ENCODE assay signal across 26 mouse cellular contexts in the genomic region with DNA sequence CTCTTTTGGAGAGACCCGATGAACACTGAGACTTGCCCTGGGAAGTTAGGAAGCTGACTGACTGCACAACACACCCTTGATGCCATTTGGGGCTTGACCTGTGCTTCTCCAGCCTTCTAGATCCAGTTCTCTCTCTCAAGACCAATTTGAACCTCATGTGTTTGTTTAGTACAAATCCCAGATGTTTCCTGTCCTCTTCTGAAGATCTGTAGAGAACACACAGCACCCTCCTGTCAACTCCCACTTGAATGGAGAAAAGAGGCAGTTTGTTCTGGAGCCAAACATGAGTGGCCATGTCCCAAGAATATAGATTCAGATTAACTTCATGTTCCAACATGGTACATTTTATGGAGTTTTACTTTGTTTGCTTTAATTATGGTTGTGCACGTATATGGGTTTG. TPM values are rescaled to one million over a fixed set of nuclear protein-coding genes. Genes with fewer than 3 reads are reported as not detected.
DNase-seq lines count a peak whose midpoint lies in the region; ATAC-seq and TF ChIP-seq lines count a peak whose summit lies in the region.
"Had no signal": no experiment of that assay in that cellular context is flagged by ENCODE, and none has a peak within 500 bp of the region (broad histone marks: within the 10 kb centered on the region; RNA-seq: fewer than 3 reads in every experiment).

No protein-coding gene starts in this region.

- H3K4me2 ChIP-seq in kidney, postnatal 0 days (ENCODE audit: low read length): no peak overlapping the region
- no peak overlapping the region for H3K4me2 ChIP-seq in lung, embryonic 16.5 days (ENCODE audit: low read depth, low read length)
- H3K4me2 ChIP-seq: embryonic facial prominence, embryonic 13.5 days; forebrain, embryonic 12.5 days; forebrain, embryonic 15.5 days; heart, embryonic 13.5 days; hindbrain, embryonic 14.5 days had no signal

- WGBS in kidney, postnatal 0 days: 72% methylated on average over 2 of the region's 2 CpGs
- 68% methylated on average over 2 of the region's 2 CpGs for WGBS in lung, embryonic 16.5 days

- H3K27me3 ChIP-seq in kidney, postnatal 0 days (ENCODE audit: insufficient read depth, low read length): no peaks in the 10 kb centered on the region
- no peaks in the 10 kb centered on the region for H3K27me3 ChIP-seq in lung, embryonic 16.5 days (ENCODE audit: control insufficient read depth, insufficient read depth, low read depth, low read length)
- H3K27me3 ChIP-seq: embryonic facial prominence, embryonic 13.5 days; forebrain, embryonic 12.5 days; forebrain, embryonic 15.5 days had no signal

- H3K9ac ChIP-seq in kidney, postnatal 0 days (ENCODE audit: low read depth, low read length): no peak overlapping the region
- no peak overlapping the region for H3K9ac ChIP-seq in lung, embryonic 16.5 days (ENCODE audit: low read length)
- H3K9ac ChIP-seq: embryonic facial prominence, embryonic 13.5 days; forebrain, embryonic 12.5 days; forebrain, embryonic 15.5 days; heart, embryonic 13.5 days; hindbrain, embryonic 14.5 days had no signal

- H3K4me3 ChIP-seq in kidney, postnatal 0 days (replicated peaks; ENCODE audit: low read depth, low read length): no peak overlapping the region
- no peak overlapping the region for H3K4me3 ChIP-seq in lung, embryonic 16.5 days (ENCODE audit: low read length)
- H3K4me3 ChIP-seq: embryonic facial prominence, embryonic 10.5 days; embryonic facial prominence, embryonic 13.5 days; erythroblast, embryonic 14.5 days; forebrain, embryonic 12.5 days; forebrain, embryonic 15.5 days; heart, adult 2 months; heart, embryonic 10.5 days; heart, embryonic 13.5 days had no signal

- no peak overlapping the region for H3K27ac ChIP-seq in kidney, postnatal 0 days
- H3K27ac ChIP-seq in lung, embryonic 16.5 days (ENCODE audit: low read length): no peak overlapping the region
- H3K27ac ChIP-seq: embryonic facial prominence, embryonic 10.5 days; embryonic facial prominence, embryonic 13.5 days; forebrain, embryonic 12.5 days; forebrain, embryonic 15.5 days; heart, adult 2 months; heart, embryonic 10.5 days; heart, embryonic 13.5 days; hindbrain, embryonic 14.5 days had no signal

- no peaks in the 10 kb centered on the region for H3K9me3 ChIP-seq in kidney, postnatal 0 days (replicated peaks; ENCODE audit: low read length)
- no peaks in the 10 kb centered on the region for H3K9me3 ChIP-seq in lung, embryonic 16.5 days (ENCODE audit: control insufficient read depth, low read length)
- H3K9me3 ChIP-seq: embryonic facial prominence, embryonic 10.5 days; embryonic facial prominence, embryonic 13.5 days; forebrain, embryonic 12.5 days; forebrain, embryonic 15.5 days; heart, embryonic 10.5 days; heart, embryonic 13.5 days had no signal

- no peak for TF ChIP-seq CTCF in kidney, postnatal 0 days (IDR thresholded peaks at IDR 0.05; ENCODE audit: low read depth)

- no peak for ATAC-seq in kidney, postnatal 0 days (replicated peaks; ENCODE audit: low FRiP score, low read depth)
- peak; percentile 23; the same call in 1 of the 2 replicates for ATAC-seq in lung, embryonic 16.5 days (ENCODE audit: low read depth)
- ATAC-seq: CD4-positive, CD25-positive, alpha-beta regulatory T cell, adult 4 months; forebrain, embryonic 15.5 days had no signal

- no peaks in the 10 kb centered on the region for H3K4me1 ChIP-seq in kidney, postnatal 0 days (replicated peaks; ENCODE audit: insufficient read depth, low read length)
- H3K4me1 ChIP-seq in lung, embryonic 16.5 days (replicated peaks; ENCODE audit: control insufficient read depth, insufficient read depth, low read length): no peaks in the 10 kb centered on the region
- H3K4me1 ChIP-seq: embryonic facial prominence, embryonic 10.5 days; embryonic facial prominence, embryonic 13.5 days; forebrain, embryonic 12.5 days; forebrain, embryonic 15.5 days; heart, embryonic 10.5 days; heart, embryonic 13.5 days had no signal

- 0 out of 2 replicates have a peak, but pooled peaks cover 2% of the 10 kb centered on the region for H3K36me3 ChIP-seq in kidney, postnatal 0 days (ENCODE audit: insufficient read depth, low read length)
- 0 out of 2 replicates have a peak, but pooled peaks cover 3% of the 10 kb centered on the region for H3K36me3 ChIP-seq in lung, embryonic 16.5 days (ENCODE audit: control insufficient read depth, insufficient read depth, low read length)

- peak; percentile 11 for DNase-seq in kidney, postnatal 0 days (ENCODE audit: low spot score)
- DNase-seq in kidney, adult 9 months: no peak
- DNase-seq in lung, adult 18-20 months: no peak
- DNase-seq in lung, postnatal 25 days (ENCODE audit: low spot score): peak; percentile 12
- peak; percentile 14 for DNase-seq in lung, postnatal 36 days
- DNase-seq: adrenal gland, adult 2 months; adrenal gland, postnatal 14 days; cerebellum, adult 11 months; cerebellum, adult 2 months; cerebellum, postnatal 10 days; cerebellum, postnatal 36 days; embryo, embryonic 11 days; gastrocnemius, postnatal 36 days; heart, adult 2 months; heart, postnatal 14 days; heart, postnatal 4 days had no signal

RNA-seq across cellular contexts. Expression of gene Srd5a1, which starts 32.7 kb away (rescaled TPM):
- polyA plus RNA-seq in kidney, postnatal 0 days (2015; fragmentation: Nextera tagmentation; extraction: Ambion mirVana): 28.7 and 31.9 TPM in 2 replicates
- polyA plus RNA-seq in lung, embryonic 16.5 days (2015; fragmentation: Nextera tagmentation; extraction: Ambion mirVana): 22.3 and 23.0 TPM in 2 replicates

Comparison
In these comparisons a context has a peak if more than half of its experiments do, and no peak if none do; other contexts are left out.
1. DNase-seq: peak in kidney, postnatal 0 days (single experiment), lung, postnatal 25 days (single experiment) and lung, postnatal 36 days (single experiment); none in kidney, adult 9 months (single experiment) and lung, adult 18-20 months (0 of 2).